Mouse (Mus musculus) embryonic facial prominence, embryonic 11.5 days (tissue): ENCODE measurements at regions not wholly inside any gene's neighbourhood (a gene's known extent, or its start where the extent isn't known, plus 50 kb on each side); places are given as distances from the start of the nearest gene placed in this dataset.

ENCODE experiments used
- ATAC-seq: fragments of 200-750 bp; cut with Nextera tagmentation; replicated peaks from 2 replicates; pipeline ENCODE4 v1.8.0; 2017; ENCODE audit warnings: low read depth; ENCODE audit not compliant: insufficient number of reproducible peaks, low FRiP score, low TSS enrichment
- DNase-seq: peaks from one replicate; pipeline ENCODE4 v3.0.0-alpha.2; 2015; ENCODE audit warnings: low spot score
- H3K27ac ChIP-seq: fragments of 300-500 bp; sonication (generic); replicated peaks from 2 replicates; pipeline ENCODE4 v1.5.1; 2014; ENCODE audit warnings: mild to moderate bottlenecking, low read depth, low read length, control low read depth
- H3K27me3 ChIP-seq: fragments of 300-500 bp; sonication (generic); 2 replicates; pipeline ENCODE4 v1.6.1; 2014; ENCODE audit warnings: mild to moderate bottlenecking, low read length, moderate library complexity, mixed read lengths; ENCODE audit not compliant: control insufficient read depth, insufficient read depth
- H3K36me3 ChIP-seq: fragments of 300-500 bp; sonication (generic); replicated peaks from 2 replicates; pipeline ENCODE4 v1.6.1; 2014; ENCODE audit warnings: low read depth, mild to moderate bottlenecking, low read length, moderate library complexity, mixed read lengths; ENCODE audit not compliant: control insufficient read depth, insufficient read depth
- H3K4me1 ChIP-seq: fragments of 300-500 bp; sonication (generic); 2 replicates; pipeline ENCODE4 v1.6.1; 2014; ENCODE audit warnings: low read length, mixed read lengths; ENCODE audit not compliant: control insufficient read depth, insufficient read depth
- H3K4me2 ChIP-seq: fragments of 300-500 bp; sonication (generic); 2 replicates; pipeline ENCODE4 v1.6.1; 2014; ENCODE audit warnings: low read depth, mild to moderate bottlenecking, control low read depth, low read length, moderate library complexity
- H3K4me3 ChIP-seq: fragments of 300-500 bp; sonication (generic); 2 replicates; pipeline ENCODE4 v1.5.1; 2014; ENCODE audit warnings: low read depth, low read length, control low read depth
- H3K9ac ChIP-seq: fragments of 300-500 bp; sonication (generic); replicated peaks from 2 replicates; pipeline ENCODE4 v1.6.1; 2014; ENCODE audit warnings: mild to moderate bottlenecking, control low read depth, low read length
- H3K9me3 ChIP-seq: fragments of 300-500 bp; sonication (generic); replicated peaks from 2 replicates; pipeline ENCODE4 v1.6.1; 2016; ENCODE audit warnings: mild to moderate bottlenecking, low read length, inconsistent platforms, mixed read lengths; ENCODE audit not compliant: control insufficient read depth
- WGBS: fragments of 180-500 bp; shearing (Covaris S2); extraction: QIAGEN DNeasy Blood & Tissue Kit; methylation state at CpG from one replicate; pipeline ENCODE4 v1.1.7; 2014; 5-methylcytosine and 5-hydroxymethylcytosine counted together

- Histone ChIP-seq H3K4me2 (no peak overlapping the region), H3K27ac (no peak overlapping the region), H3K4me3 (no peak overlapping the region), H3K9me3 (no peaks in the 10 kb centered on the region), H3K4me1 (no peaks in the 10 kb centered on the region), H3K9ac (no peak overlapping the region), H3K27me3 (no peaks in the 10 kb centered on the region), H3K36me3 (no peaks in the 10 kb centered on the region)
- ATAC-seq (no peak), DNase-seq (no peak)
- 80% methylated on average over 2 of the region's 2 CpGs for WGBS
These were observed 329.5 kb downstream of the Pdcd6ip start for GRCm38 (mm10) chr9:113378525-113378924.

GRCm38 (mm10) chr9:113371718-113372306, 336.2 kb downstream of the Pdcd6ip start:
- 81% methylated on average over 7 of the region's 7 CpGs for WGBS
- no peaks in the 10 kb centered on the region for H3K27me3 ChIP-seq
- H3K9me3 ChIP-seq: no peaks in the 10 kb centered on the region
- no peak overlapping the region for H3K4me2 ChIP-seq
- H3K4me3 ChIP-seq: no peak overlapping the region
- no peaks in the 10 kb centered on the region for H3K4me1 ChIP-seq
- no peaks in the 10 kb centered on the region for H3K36me3 ChIP-seq
- no peak for DNase-seq
- no peak overlapping the region for H3K9ac ChIP-seq
- no peak overlapping the region for H3K27ac ChIP-seq
- no peak for ATAC-seq

- 80% methylated on average over 5 of the region's 5 CpGs for WGBS
- ATAC-seq: no peak
- no peak overlapping the region for H3K27ac ChIP-seq
These were observed 360.1 kb downstream of the Pdcd6ip start for GRCm38 (mm10) chr9:113347942-113348341.

GRCm38 (mm10) chr9:113346531-113346930, 361.5 kb downstream of the Pdcd6ip start:
- Histone ChIP-seq H3K36me3 (no peaks in the 10 kb centered on the region), H3K9me3 (no peaks in the 10 kb centered on the region), H3K4me1 (no peaks in the 10 kb centered on the region), H3K4me3 (no peak overlapping the region), H3K9ac (no peak overlapping the region), H3K27me3 (no peaks in the 10 kb centered on the region), H3K27ac (no peak overlapping the region), H3K4me2 (no peak overlapping the region)
- ATAC-seq (no peak), DNase-seq (no peak)
- WGBS: 78% methylated on average over 13 of the region's 13 CpGs

More at GRCm38 (mm10) chr9:113347942-113348341, 360.1 kb downstream of the Pdcd6ip start:
- Histone ChIP-seq H3K4me3 (no peak overlapping the region), H3K27me3 (no peaks in the 10 kb centered on the region), H3K36me3 (no peaks in the 10 kb centered on the region), H3K4me2 (no peak overlapping the region), H3K9ac (no peak overlapping the region), H3K4me1 (no peaks in the 10 kb centered on the region), H3K9me3 (no peaks in the 10 kb centered on the region)
- DNase-seq: no peak

GRCm38 (mm10) chr9:113342131-113342530, 365.9 kb downstream of the Pdcd6ip start:
- no peak overlapping the region for H3K9ac ChIP-seq
- no peak overlapping the region for H3K4me3 ChIP-seq
- no peaks in the 10 kb centered on the region for H3K4me1 ChIP-seq
- ATAC-seq: no peak
- no peak overlapping the region for H3K4me2 ChIP-seq
- H3K36me3 ChIP-seq: no peaks in the 10 kb centered on the region
- no peak overlapping the region for H3K27ac ChIP-seq
- H3K9me3 ChIP-seq: no peaks in the 10 kb centered on the region
- WGBS: 81% methylated on average over 7 of the region's 7 CpGs
- no peak for DNase-seq
- no peaks in the 10 kb centered on the region for H3K27me3 ChIP-seq

GRCm38 (mm10) chr9:113340838-113341237, 367.2 kb downstream of the Pdcd6ip start:
- Histone ChIP-seq H3K4me2 (no peak overlapping the region), H3K27me3 (no peaks in the 10 kb centered on the region), H3K9ac (no peak overlapping the region), H3K36me3 (no peaks in the 10 kb centered on the region), H3K9me3 (no peaks in the 10 kb centered on the region), H3K4me1 (no peaks in the 10 kb centered on the region), H3K27ac (no peak overlapping the region), H3K4me3 (no peak overlapping the region)
- DNase-seq (no peak), ATAC-seq (no peak)
- WGBS: 58% methylated on average over 6 of the region's 6 CpGs

- DNase-seq (no peak), ATAC-seq (no peak)
- no peak overlapping the region for H3K27ac ChIP-seq
- no peak overlapping the region for H3K4me2 ChIP-seq
- no peaks in the 10 kb centered on the region for H3K27me3 ChIP-seq
- no peaks in the 10 kb centered on the region for H3K4me1 ChIP-seq
- no peaks in the 10 kb centered on the region for H3K9me3 ChIP-seq
- WGBS: 70% methylated on average over 3 of the region's 3 CpGs
- no peak overlapping the region for H3K4me3 ChIP-seq
- H3K9ac ChIP-seq: no peak overlapping the region
- H3K36me3 ChIP-seq: no peaks in the 10 kb centered on the region
These were observed 368.0 kb downstream of the Pdcd6ip start for GRCm38 (mm10) chr9:113340036-113340435.

GRCm38 (mm10) chr9:113324489-113324888, 383.6 kb downstream of the Pdcd6ip start:
- no peak for ATAC-seq
- Histone ChIP-seq H3K4me3 (no peak overlapping the region), H3K27ac (no peak overlapping the region), H3K9me3 (no peaks in the 10 kb centered on the region), H3K27me3 (no peaks in the 10 kb centered on the region), H3K4me2 (no peak overlapping the region), H3K9ac (no peak overlapping the region), H3K4me1 (no peaks in the 10 kb centered on the region), H3K36me3 (no peaks in the 10 kb centered on the region)
- WGBS: 54% methylated on average over 3 of the region's 3 CpGs
- DNase-seq: no peak
